Mouse (Mus musculus) embryo, embryonic 11 days (tissue): ENCODE measurements at regions not wholly inside any gene's neighbourhood (a gene's known extent, or its start where the extent isn't known, plus 50 kb on each side); places are given as distances from the start of the nearest gene placed in this dataset.

Experiments
- DNase-seq: peaks from one replicate; pipeline ENCODE4 v3.0.0-alpha.2; 2015

- no peak for DNase-seq
Observed at GRCm38 (mm10) chr7:70828486-70829195, 462.1 kb upstream of the Nr2f2 start.

DNA sequence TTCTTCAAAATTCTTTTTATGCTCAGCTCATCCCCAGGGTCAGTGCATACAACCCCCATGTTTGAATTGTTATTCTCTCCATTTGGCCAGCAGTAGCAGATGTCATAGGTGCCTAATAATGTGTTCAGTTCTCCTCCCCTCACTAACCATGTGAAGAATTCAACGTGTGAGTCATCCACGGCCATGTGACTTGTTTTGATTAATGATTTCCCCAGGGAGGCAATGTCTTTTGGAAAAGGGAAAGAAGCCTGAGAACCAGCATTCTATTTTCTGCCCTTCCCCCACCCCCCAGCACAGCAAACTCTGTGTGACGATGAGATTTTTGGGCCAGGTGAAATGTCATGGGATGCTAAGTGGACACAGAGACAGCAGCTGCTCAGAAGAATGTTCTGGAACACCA lies 459.5 kb upstream of the Nr2f2 start:
- DNase-seq: no peak

DNA sequence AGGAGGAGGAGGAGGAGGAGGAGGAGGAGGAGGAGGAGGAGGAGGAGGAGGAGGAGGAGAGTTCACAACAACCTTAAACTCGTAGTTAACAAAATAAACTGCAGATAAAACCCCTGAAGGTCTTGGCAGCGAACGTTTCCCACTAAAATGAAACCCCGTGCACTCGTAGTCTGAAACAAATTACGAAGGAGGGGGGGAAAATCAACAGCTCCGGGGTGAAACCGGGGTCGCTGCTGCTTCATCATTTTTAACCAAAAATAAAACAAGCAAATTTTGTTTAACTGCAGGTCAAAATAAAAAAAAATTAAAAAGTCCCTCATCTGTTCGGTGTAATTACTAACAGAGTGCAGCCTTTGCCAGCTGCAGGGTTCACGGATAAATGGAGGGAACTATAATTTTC lies 456.5 kb upstream of the Nr2f2 start:
- DNase-seq: peak; percentile 57

DNA sequence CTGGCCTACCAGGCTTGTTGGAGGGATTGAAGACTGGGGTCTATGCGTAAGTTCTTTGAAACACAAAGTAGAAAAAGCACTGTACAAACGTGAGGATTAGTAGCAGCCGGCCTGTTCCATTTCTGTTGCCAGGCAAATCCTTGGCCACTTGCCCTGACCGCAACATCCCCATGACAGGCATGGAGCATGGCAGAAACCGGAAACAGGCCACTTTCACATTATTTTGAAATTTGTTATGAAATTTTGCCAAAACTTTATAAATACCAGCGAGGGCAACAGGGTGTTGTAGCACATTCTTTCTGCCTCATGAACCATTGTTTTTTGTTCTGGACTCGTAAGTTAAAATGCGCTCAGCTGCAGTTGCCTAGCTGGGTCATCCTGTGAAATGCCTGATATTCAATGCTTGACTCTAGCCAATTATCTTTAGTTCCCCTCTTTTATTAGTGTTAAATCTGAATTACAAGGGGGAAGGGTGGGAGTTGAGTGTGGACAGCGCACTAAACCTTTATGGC lies 455.8 kb upstream of the Nr2f2 start:
- DNase-seq: peak; percentile 31

DNA sequence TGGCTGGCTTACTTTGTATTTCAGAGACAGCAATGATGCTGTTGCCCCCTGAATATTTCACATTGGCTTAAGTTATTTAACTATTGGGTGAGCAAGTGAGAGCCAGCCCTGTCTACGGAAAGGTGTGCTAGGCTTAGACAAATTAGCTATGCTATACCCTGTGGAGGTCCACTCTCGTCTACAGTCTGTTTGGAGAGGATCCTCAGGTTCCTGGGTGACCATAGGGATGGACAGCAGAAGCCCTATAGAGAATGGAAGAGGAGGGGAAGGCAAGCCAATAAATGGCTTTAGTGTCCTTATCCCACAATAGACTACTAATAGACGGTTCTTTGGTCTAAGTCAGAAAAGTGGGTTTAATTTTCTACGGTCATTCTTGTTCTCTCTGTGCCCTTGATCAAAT lies 455.3 kb upstream of the Nr2f2 start:
- no peak for DNase-seq

DNA sequence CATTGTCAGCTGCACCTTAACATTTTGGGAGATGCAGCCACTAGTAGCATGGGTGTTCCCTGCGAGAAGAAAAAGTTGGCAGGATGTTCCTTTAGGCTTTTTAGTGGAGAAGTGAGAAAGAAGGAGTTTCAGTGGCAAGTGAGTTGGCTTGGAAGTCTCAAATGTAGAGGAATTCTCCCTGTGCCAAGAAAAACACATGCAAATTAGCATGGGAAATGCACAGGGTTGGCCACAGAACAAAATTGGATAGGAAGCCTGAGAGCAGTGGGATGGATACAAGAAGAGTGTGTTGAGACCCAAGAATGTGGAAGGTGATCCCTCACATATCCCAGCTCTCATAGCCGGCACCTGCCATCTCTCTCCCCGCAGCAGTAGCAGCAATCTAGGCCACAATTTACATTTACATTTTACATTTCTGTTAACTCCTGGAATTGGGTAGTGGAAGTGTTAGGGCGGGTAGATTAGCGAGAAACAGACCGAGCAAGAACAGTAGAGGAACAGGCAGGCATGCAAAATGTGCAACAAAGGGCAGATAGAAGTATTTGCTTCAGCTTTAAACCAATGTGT lies 450.9 kb upstream of the Nr2f2 start:
- DNase-seq: no peak

GRCm38 (mm10) chr7:70814391-70814790 lies 447.9 kb upstream of the Nr2f2 start:
- DNase-seq: peak; percentile 57

DNA sequence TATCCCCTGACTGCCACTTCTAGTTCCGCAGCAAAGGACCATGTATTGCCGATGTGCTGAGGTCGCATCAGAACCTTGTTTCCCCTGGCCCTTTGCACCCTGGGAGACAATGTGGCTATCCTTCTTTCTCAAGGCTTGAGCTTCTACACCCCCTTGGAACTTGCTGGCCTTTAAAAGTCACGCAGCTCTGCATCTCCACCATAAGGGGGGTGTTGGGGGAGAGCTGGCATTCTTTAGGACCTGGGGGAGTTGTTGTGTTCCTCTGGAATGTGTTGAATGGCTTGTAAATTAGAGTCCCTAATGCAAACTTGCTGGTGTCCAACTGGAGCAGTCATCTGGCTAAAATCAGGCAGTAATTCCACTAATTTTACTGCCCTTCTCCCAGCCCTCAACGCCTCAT lies 446.6 kb upstream of the Nr2f2 start:
- DNase-seq: peak; percentile 57

DNA sequence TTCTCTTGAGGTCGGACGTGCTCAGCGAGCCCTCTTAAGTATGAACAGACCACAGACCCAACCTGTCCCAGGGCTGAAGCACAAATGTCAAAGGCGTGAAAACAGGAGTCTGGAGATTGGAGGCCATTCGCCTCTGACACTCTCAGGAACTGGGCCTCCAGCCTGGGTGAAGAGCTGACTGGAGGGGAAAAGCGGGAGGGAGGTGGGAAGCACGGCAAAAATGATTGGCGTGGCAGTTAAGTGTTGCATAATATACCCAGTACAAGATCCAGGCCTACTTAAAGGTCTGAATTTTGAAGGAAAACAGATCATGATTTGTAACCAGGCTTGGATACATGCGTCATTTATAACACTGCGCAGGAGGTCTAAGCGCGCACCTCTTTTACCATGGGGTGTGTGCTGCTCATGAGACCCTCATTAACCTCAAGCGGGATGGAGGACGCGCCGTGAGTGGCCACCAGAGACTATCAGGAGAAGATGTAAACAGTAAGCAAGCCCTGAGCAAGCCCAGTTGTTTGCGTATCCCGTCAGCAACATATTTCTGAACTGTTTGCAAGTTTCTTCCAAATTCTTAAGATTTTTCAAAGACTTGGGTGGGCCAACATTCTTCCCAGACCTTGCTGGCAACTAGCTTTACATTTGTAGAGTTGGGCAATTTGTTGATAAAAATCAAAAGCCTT lies 444.0 kb upstream of the Nr2f2 start:
- peak; percentile 26 for DNase-seq

- DNase-seq: peak; percentile 63
Observed at GRCm38 (mm10) chr7:70804281-70804680, 437.7 kb upstream of the Nr2f2 start.

DNA sequence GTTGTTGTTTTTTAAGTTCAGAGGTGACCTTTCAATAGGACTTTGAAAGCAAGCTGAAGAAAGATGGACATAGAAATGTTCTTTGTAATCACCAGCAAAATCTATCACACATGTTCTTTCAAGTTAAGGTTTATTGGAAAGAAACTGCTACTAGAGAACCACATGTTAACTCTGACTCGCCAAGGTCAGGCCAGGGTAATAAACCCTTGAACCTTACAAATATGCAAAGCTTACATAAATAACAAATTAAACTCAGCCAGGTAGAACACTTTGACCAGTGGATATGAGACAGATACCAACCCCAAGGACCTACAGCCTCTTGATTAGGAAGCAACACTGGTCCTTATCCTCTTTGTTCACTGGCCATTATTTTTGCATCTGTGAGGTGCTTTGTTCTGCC lies 433.4 kb upstream of the Nr2f2 start:
- DNase-seq: no peak

GRCm38 (mm10) chr7:70799031-70799766 lies 432.7 kb upstream of the Nr2f2 start:
- no peak for DNase-seq

DNA sequence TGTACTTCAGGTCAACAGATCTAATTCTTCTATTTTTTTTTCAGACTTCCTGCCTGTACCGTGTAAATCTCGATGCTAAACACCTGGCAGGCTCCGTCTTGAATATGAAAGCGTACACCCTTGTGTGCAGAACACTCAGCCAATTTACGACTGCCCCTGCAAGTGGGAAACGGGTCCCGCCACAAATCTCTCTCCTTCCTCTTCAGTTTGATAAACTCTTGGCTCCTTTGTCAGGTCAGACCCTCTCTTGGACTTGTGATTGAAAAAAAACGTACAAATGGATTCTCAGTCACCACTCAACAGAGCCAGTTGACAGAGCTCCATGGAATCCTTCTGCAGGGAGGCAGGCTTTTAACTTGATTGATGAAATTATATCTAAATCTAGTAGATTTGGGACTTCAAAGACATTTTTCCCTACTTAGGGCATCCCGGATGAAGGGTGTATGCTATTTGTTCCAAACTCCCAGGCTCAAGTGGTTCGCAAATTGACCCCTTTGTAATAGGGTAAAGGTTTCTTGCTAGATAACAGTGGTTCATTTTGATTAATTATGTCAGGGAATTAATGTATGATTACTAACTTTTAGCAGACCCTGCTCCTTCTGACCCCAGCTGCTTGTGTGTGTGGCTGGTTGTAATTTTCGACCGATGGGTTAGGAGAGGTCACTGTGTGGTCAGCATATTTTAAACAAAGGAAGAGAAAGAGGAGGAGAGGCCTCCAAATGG lies 429.7 kb upstream of the Nr2f2 start:
- DNase-seq: peak; percentile 65

- DNase-seq: peak; percentile 73
Observed at GRCm38 (mm10) chr7:70788902-70789796, 422.6 kb upstream of the Nr2f2 start.

GRCm38 (mm10) chr7:70787966-70788365 lies 421.4 kb upstream of the Nr2f2 start:
- no peak for DNase-seq

DNA sequence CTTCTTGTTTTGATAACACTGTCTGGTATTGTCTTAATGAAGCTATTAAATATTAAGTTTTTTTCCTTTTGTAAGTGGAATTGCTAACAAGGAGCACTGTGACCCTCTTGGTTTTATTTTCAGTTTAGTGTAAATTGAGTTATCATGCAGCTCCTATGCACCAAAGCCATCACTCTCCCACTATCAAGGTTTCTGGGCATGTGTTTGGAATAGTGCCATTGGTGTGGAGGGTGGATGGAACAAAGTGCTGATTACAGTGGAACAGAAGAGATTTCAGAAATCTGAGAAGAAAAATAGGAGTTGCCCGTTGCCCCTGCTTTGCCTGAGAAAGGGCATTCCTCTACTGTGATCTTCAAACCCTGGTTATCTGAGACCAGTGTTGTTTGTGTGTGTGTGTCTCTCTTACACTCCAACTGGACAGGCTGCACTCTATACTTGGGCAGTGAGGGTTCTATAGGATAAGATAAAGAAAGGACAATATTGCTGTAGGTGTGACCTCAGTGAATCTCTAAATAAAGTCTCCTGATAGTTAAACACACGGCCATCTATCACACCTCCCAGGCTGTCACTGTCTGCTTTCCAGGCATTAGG lies 414.3 kb upstream of the Nr2f2 start:
- DNase-seq: no peak

- peak; percentile 40 for DNase-seq
Observed at GRCm38 (mm10) chr7:70777763-70778162, 411.2 kb upstream of the Nr2f2 start.

DNA sequence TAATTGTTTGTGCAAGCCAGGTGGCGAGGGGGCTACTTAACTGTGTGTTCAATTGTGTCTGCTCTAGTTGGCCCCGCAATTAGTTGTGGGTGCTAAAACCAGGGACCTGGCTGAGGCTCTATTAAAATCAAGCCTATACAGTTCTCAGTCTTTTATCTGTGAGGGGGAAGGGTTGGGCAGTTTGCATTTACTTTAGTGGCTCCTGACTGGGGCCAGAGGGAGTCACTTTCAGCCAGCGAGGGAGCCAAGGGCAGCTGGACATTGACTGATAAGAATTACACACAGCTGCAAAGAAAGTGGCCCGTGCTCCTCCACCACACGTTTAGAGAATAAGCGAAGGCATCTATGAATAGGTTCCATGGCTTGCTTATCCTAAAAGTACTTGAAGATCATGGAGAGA lies 403.1 kb upstream of the Nr2f2 start:
- no peak for DNase-seq

DNA sequence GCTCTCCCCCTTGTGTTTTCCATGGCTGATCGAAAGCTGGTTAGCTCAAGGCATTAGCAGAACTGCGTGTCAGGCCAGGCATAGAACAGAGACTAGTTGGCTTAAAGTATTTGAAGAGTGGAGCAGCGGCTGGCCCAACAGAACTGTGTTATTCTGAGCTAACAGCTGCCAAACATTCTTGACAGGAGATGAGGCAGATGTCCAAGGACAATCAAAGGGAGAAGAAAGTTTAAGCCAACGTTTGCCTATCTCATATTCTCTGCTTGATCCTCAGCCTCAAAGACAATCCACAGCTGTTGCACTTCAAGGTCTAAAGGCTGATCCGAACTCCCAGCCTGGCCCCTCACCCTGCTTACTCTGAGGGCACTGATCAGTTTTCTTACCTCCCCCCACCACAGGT lies 401.2 kb upstream of the Nr2f2 start:
- DNase-seq: no peak

GRCm38 (mm10) chr7:70756676-70757075 lies 390.1 kb upstream of the Nr2f2 start:
- no peak for DNase-seq

GRCm38 (mm10) chr7:70754826-70755225 lies 388.3 kb upstream of the Nr2f2 start:
- DNase-seq: no peak
